Mouse (Mus musculus): Measurements from ENCODE around the gene Vapb. TPM values are rescaled to one million over a fixed set of nuclear protein-coding genes. Genes with fewer than 3 reads are reported as not detected.

Gene Vapb
- total RNA-seq (2014; rRNA removed) (31.4 and 34.1 TPM in 2 replicates), polyA plus RNA-seq (2015; fragmentation: Nextera tagmentation; extraction: Ambion mirVana) (15.8 and 18.8 TPM in 2 replicates)

GRCm38 (mm10) chr2:173737222-173737989 is at the start of gene Vapb:
Gene Vapb (plus strand): TSS chr2:173737511.
- Histone ChIP-seq H3K4me1 (ENCODE audit: insufficient read depth, low read length) (peaks cover 10% of the 10 kb centered on the region), H3K9ac (replicated peaks; ENCODE audit: low read length) (peak within 1 kb of the TSS; percentile 83), H3K9me3 (ENCODE audit: low read length) (no peaks in the 10 kb centered on the region), H3K4me3 (ENCODE audit: low read length) (peak within 1 kb of the TSS; percentile 78), H3K36me3 (ENCODE audit: insufficient read depth, low read length) (no peaks in the 10 kb centered on the region), H3K4me2 (ENCODE audit: low read depth, low read length) (peak within 1 kb of the TSS; percentile 75), H3K27me3 (ENCODE audit: insufficient read depth, low read length) (no peaks in the 10 kb centered on the region), H3K27ac (peak within 1 kb of the TSS; percentile 79)
- DNase-seq (ENCODE audit: low spot score) (peak; percentile 100), ATAC-seq (peak; percentile 98)
- WGBS, result 2% methylated on average over 70 of the region's 70 CpGs
- peak; percentile 57 for TF ChIP-seq CTCF (IDR thresholded peaks at IDR 0.05; ENCODE audit: low read depth)

GRCm38 (mm10) chr2:173689835-173690234 is 47.5 kb upstream of the Vapb start:
- H3K9me3 ChIP-seq (ENCODE audit: low read length), result no peaks in the 10 kb centered on the region
- H3K36me3 ChIP-seq (ENCODE audit: insufficient read depth, low read length), result 0 out of 2 replicates have a peak, but pooled peaks cover 4% of the 10 kb centered on the region
- H3K4me2 ChIP-seq (ENCODE audit: low read depth, low read length), result no peak overlapping the region
- no peak overlapping the region for H3K27ac ChIP-seq
- ATAC-seq, result no peak
- no peaks in the 10 kb centered on the region for H3K27me3 ChIP-seq (ENCODE audit: insufficient read depth, low read length)
- H3K9ac ChIP-seq (replicated peaks; ENCODE audit: low read length), result no peak overlapping the region
- DNase-seq (ENCODE audit: low spot score), result no peak
- no peak for TF ChIP-seq CTCF (IDR thresholded peaks at IDR 0.05; ENCODE audit: low read depth)
- H3K4me1 ChIP-seq (ENCODE audit: insufficient read depth, low read length), result no peaks in the 10 kb centered on the region
- H3K4me3 ChIP-seq (ENCODE audit: low read length), result no peak overlapping the region

GRCm38 (mm10) chr2:173691748-173692147 is 45.6 kb upstream of the Vapb start:
- Histone ChIP-seq H3K9ac (replicated peaks; ENCODE audit: low read length) (no peak overlapping the region), H3K4me1 (ENCODE audit: insufficient read depth, low read length) (no peaks in the 10 kb centered on the region), H3K4me3 (ENCODE audit: low read length) (no peak overlapping the region), H3K36me3 (ENCODE audit: insufficient read depth, low read length) (peaks cover 10% of the 10 kb centered on the region; the same call in 1 of the 2 replicates), H3K4me2 (ENCODE audit: low read depth, low read length) (no peak overlapping the region), H3K27ac (no peak overlapping the region; the same call in 1 of the 2 replicates), H3K27me3 (ENCODE audit: insufficient read depth, low read length) (no peaks in the 10 kb centered on the region), H3K9me3 (ENCODE audit: low read length) (no peaks in the 10 kb centered on the region)
- 65% methylated on average over 6 of the region's 6 CpGs for WGBS
- no peak for ATAC-seq
- peak; percentile 29 for DNase-seq (ENCODE audit: low spot score)
- TF ChIP-seq CTCF (IDR thresholded peaks at IDR 0.05; ENCODE audit: low read depth), result no peak

GRCm38 (mm10) chr2:173692693-173693092 is 44.6 kb upstream of the Vapb start:
- H3K27me3 ChIP-seq (ENCODE audit: insufficient read depth, low read length), result no peaks in the 10 kb centered on the region
- no peaks in the 10 kb centered on the region for H3K9me3 ChIP-seq (ENCODE audit: low read length)
- 75% methylated on average over 2 of the region's 2 CpGs for WGBS
- H3K4me3 ChIP-seq (ENCODE audit: low read length), result no peak overlapping the region
- no peak overlapping the region for H3K9ac ChIP-seq (replicated peaks; ENCODE audit: low read length)
- H3K36me3 ChIP-seq (ENCODE audit: insufficient read depth, low read length), result peaks cover 10% of the 10 kb centered on the region; the same call in 1 of the 2 replicates
- ATAC-seq (no peak), DNase-seq (ENCODE audit: low spot score) (no peak)
- H3K4me1 ChIP-seq (ENCODE audit: insufficient read depth, low read length), result no peaks in the 10 kb centered on the region
- H3K4me2 ChIP-seq (ENCODE audit: low read depth, low read length), result no peak overlapping the region
- TF ChIP-seq CTCF (IDR thresholded peaks at IDR 0.05; ENCODE audit: low read depth), result no peak
- H3K27ac ChIP-seq, result no peak overlapping the region

- no peaks in the 10 kb centered on the region for H3K9me3 ChIP-seq (ENCODE audit: low read length)
- H3K4me2 ChIP-seq (ENCODE audit: low read depth, low read length), result no peak overlapping the region
- no peak overlapping the region for H3K27ac ChIP-seq
- ATAC-seq (no peak), DNase-seq (ENCODE audit: low spot score) (no peak)
- no peak overlapping the region for H3K4me3 ChIP-seq (ENCODE audit: low read length)
- TF ChIP-seq CTCF (IDR thresholded peaks at IDR 0.05; ENCODE audit: low read depth), result no peak
- no peaks in the 10 kb centered on the region for H3K27me3 ChIP-seq (ENCODE audit: insufficient read depth, low read length)
- 89% methylated on average over 3 of the region's 3 CpGs for WGBS
- peaks cover 33% of the 10 kb centered on the region for H3K36me3 ChIP-seq (ENCODE audit: insufficient read depth, low read length)
- no peaks in the 10 kb centered on the region for H3K4me1 ChIP-seq (ENCODE audit: insufficient read depth, low read length)
- H3K9ac ChIP-seq (replicated peaks; ENCODE audit: low read length), result no peak overlapping the region
These were observed 38.5 kb upstream of the Vapb start for GRCm38 (mm10) chr2:173698850-173699249.

- Histone ChIP-seq H3K4me3 (ENCODE audit: low read length) (no peak overlapping the region), H3K4me1 (ENCODE audit: insufficient read depth, low read length) (no peaks in the 10 kb centered on the region), H3K27ac (peak overlapping the region; percentile 32; the same call in 1 of the 2 replicates), H3K4me2 (ENCODE audit: low read depth, low read length) (no peak overlapping the region), H3K36me3 (ENCODE audit: insufficient read depth, low read length) (peaks cover 32% of the 10 kb centered on the region), H3K9me3 (ENCODE audit: low read length) (no peaks in the 10 kb centered on the region), H3K27me3 (ENCODE audit: insufficient read depth, low read length) (no peaks in the 10 kb centered on the region), H3K9ac (replicated peaks; ENCODE audit: low read length) (no peak overlapping the region)
- WGBS, result 56% methylated on average over 16 of the region's 16 CpGs
- ATAC-seq (peak; percentile 52; the same call in 1 of the 2 replicates), DNase-seq (ENCODE audit: low spot score) (peak; percentile 68)
- no peak for TF ChIP-seq CTCF (IDR thresholded peaks at IDR 0.05; ENCODE audit: low read depth)
These were observed 35.0 kb upstream of the Vapb start for GRCm38 (mm10) chr2:173702096-173702866.
